Mouse (Mus musculus): Measurements from ENCODE around the gene Coro2a. TPM values are rescaled to one million over a fixed set of nuclear protein-coding genes. Genes with fewer than 3 reads are reported as not detected.

Coro2a gene
- polyA plus RNA-seq, 1 experiment: 0.33 TPM

- H3ac ChIP-seq (ENCODE audit: control insufficient read depth, insufficient read length, low read depth): no peak overlapping the region
- H3K36me3 ChIP-seq (ENCODE audit: control insufficient read depth, insufficient read depth): no peaks in the 10 kb centered on the region
- H3K27me3 ChIP-seq (ENCODE audit: control insufficient read depth, insufficient read depth, insufficient read length): peaks cover 8% of the 10 kb centered on the region
- TF ChIP-seq CTCF (IDR thresholded peaks at IDR 0.05; ENCODE audit: control insufficient read depth, insufficient read depth, insufficient read length): no peak
- TF ChIP-seq MYOD1 (IDR thresholded peaks at IDR 0.05; ENCODE audit: control insufficient read depth, insufficient read length, low read depth): no peak
- no peak for TF ChIP-seq MAX (IDR thresholded peaks at IDR 0.05)
- no peak for TF ChIP-seq FOSL1 (IDR thresholded peaks at IDR 0.05; ENCODE audit: insufficient read depth, low read length, poor library complexity, severe bottlenecking)
- TF ChIP-seq MYOG (IDR thresholded peaks at IDR 0.05; ENCODE audit: control insufficient read depth, extremely low read depth, insufficient read length): no peak
- no peak for TF ChIP-seq CEBPB (IDR thresholded peaks at IDR 0.05; ENCODE audit: low read depth)
- TF ChIP-seq USF1 (IDR thresholded peaks at IDR 0.05; ENCODE audit: low read depth): no peak
- no peaks in the 10 kb centered on the region for H3K79me3 ChIP-seq (ENCODE audit: low read depth)
- H3K79me2 ChIP-seq (ENCODE audit: control insufficient read depth, insufficient read depth): no peaks in the 10 kb centered on the region
- H3K4me3 ChIP-seq (ENCODE audit: insufficient read depth, poor library complexity, severe bottlenecking): no peak overlapping the region
Observed at GRCm38 (mm10) chr4:46529722-46530121, 72.3 kb downstream of the Coro2a start.

DNA sequence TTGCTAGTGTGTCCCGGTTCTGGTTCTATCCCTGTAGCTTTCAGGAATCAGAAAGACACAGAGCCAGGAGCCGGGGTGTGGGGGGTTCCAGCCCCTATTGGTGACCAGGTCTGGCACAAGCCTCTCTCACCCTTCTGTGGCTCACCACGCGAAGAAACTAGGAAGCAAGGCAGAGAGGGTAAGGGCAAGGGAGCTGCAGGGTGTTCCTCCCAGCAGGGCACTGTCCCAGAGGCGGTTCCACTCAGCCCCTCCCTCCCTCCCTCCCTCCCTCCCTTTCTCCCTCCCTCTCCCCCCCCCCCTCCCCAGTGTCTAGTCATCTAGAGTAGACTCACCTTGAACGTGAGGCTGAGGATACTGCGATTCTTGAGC is 74.5 kb downstream of the Coro2a start:
- Histone ChIP-seq H3K4me3 (ENCODE audit: insufficient read depth, poor library complexity, severe bottlenecking) (no peak overlapping the region), H3K36me3 (ENCODE audit: control insufficient read depth, insufficient read depth) (no peaks in the 10 kb centered on the region), H3K79me3 (ENCODE audit: low read depth) (no peaks in the 10 kb centered on the region), H3K79me2 (ENCODE audit: control insufficient read depth, insufficient read depth) (no peaks in the 10 kb centered on the region), H3K27me3 (ENCODE audit: control insufficient read depth, insufficient read depth, insufficient read length) (no peaks in the 10 kb centered on the region), H3ac (ENCODE audit: control insufficient read depth, insufficient read length, low read depth) (peak overlapping the region; percentile 54)
- no peak for TF ChIP-seq USF1 (IDR thresholded peaks at IDR 0.05; ENCODE audit: low read depth)
- TF ChIP-seq MAX (IDR thresholded peaks at IDR 0.05): no peak
- TF ChIP-seq CEBPB (IDR thresholded peaks at IDR 0.05; ENCODE audit: low read depth): no peak
- no peak for TF ChIP-seq MYOG (IDR thresholded peaks at IDR 0.05; ENCODE audit: control insufficient read depth, extremely low read depth, insufficient read length)
- no peak for TF ChIP-seq FOSL1 (IDR thresholded peaks at IDR 0.05; ENCODE audit: insufficient read depth, low read length, poor library complexity, severe bottlenecking)
- TF ChIP-seq CTCF (IDR thresholded peaks at IDR 0.05; ENCODE audit: control insufficient read depth, insufficient read depth, insufficient read length): no peak
- no peak for TF ChIP-seq MYOD1 (IDR thresholded peaks at IDR 0.05; ENCODE audit: control insufficient read depth, insufficient read length, low read depth)

DNA sequence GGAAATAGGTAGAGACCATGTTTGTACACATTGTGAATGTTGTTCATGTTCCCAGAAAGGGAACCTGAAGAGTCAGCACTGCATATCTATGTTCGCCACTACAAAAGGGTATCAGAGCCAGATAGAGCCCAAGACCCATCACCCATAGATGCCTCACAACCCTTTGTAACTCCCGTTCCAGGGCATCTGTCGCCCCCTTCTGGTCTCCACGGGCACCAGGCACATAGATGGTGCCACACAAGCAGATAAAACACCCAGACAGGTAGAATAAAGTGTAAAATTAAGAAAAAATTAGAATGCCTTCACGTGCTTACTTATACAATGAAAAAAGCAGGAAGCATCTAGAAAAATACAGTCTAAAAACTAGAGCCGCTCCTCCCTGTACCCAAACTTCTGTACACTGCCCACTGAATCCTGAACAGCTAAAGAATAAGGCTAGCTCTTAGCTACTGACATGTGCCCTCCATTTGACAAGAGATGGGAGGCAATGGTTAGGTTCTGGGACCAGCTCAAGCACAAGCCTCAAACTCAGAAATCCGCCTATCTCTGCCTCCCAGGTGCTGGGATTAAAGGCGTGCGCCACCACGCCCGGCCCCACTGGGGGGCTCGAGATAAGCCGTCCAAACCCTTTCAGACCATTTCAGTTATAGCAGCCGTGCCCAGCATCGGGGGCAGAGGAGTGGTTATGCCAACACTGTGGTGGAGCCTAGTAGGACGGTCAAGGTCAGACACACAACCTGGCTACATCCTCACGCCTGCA is 75.0 kb downstream of the Coro2a start:
- no peak for TF ChIP-seq FOSL1 (IDR thresholded peaks at IDR 0.05; ENCODE audit: insufficient read depth, low read length, poor library complexity, severe bottlenecking)
- TF ChIP-seq CEBPB (IDR thresholded peaks at IDR 0.05; ENCODE audit: low read depth): no peak
- no peak for TF ChIP-seq MAX (IDR thresholded peaks at IDR 0.05)
- peak; percentile 14 for TF ChIP-seq CTCF (IDR thresholded peaks at IDR 0.05; ENCODE audit: control insufficient read depth, insufficient read depth, insufficient read length)
- TF ChIP-seq MYOD1 (IDR thresholded peaks at IDR 0.05; ENCODE audit: control insufficient read depth, insufficient read length, low read depth): no peak
- TF ChIP-seq USF1 (IDR thresholded peaks at IDR 0.05; ENCODE audit: low read depth): no peak
- H3K27me3 ChIP-seq (ENCODE audit: control insufficient read depth, insufficient read depth, insufficient read length): no peaks in the 10 kb centered on the region
- no peak overlapping the region for H3K4me3 ChIP-seq (ENCODE audit: insufficient read depth, poor library complexity, severe bottlenecking)

DNA sequence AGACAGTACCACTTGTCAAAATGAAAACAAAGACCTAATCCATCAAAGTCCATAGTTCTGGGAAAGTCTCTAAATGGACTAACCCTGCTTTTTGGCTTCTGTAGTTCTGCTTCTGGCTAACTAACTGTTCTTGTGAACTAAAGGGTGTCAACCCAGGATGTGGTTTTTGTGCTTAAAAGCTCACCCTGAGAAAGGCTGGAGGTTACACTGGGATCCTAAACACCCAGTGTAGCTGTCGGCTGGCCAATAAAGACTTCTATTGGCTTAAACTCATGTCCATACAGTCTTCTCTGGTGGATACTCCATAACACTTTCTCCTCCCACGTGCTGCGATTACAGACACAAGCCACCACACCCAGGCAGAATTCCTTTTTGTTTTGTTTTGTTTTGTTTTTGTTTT is 75.8 kb downstream of the Coro2a start:
- no peak for TF ChIP-seq USF1 (IDR thresholded peaks at IDR 0.05; ENCODE audit: low read depth)
- TF ChIP-seq CTCF (IDR thresholded peaks at IDR 0.05; ENCODE audit: control insufficient read depth, insufficient read depth, insufficient read length): no peak
- TF ChIP-seq MYOD1 (IDR thresholded peaks at IDR 0.05; ENCODE audit: control insufficient read depth, insufficient read length, low read depth): no peak
- TF ChIP-seq FOSL1 (IDR thresholded peaks at IDR 0.05; ENCODE audit: insufficient read depth, low read length, poor library complexity, severe bottlenecking): no peak
- TF ChIP-seq MAX (IDR thresholded peaks at IDR 0.05): no peak
- no peak for TF ChIP-seq MYOG (IDR thresholded peaks at IDR 0.05; ENCODE audit: control insufficient read depth, extremely low read depth, insufficient read length)
- TF ChIP-seq CEBPB (IDR thresholded peaks at IDR 0.05; ENCODE audit: low read depth): no peak
- no peak overlapping the region for H3K4me3 ChIP-seq (ENCODE audit: insufficient read depth, poor library complexity, severe bottlenecking)
- no peaks in the 10 kb centered on the region for H3K36me3 ChIP-seq (ENCODE audit: control insufficient read depth, insufficient read depth)
- no peak overlapping the region for H3ac ChIP-seq (ENCODE audit: control insufficient read depth, insufficient read length, low read depth)
- H3K27me3 ChIP-seq (ENCODE audit: control insufficient read depth, insufficient read depth, insufficient read length): peaks cover 7% of the 10 kb centered on the region
- no peaks in the 10 kb centered on the region for H3K79me3 ChIP-seq (ENCODE audit: low read depth)
- no peaks in the 10 kb centered on the region for H3K79me2 ChIP-seq (ENCODE audit: control insufficient read depth, insufficient read depth)

More for the DNA sequence above, 75.0 kb downstream of the Coro2a start:
- Histone ChIP-seq H3K36me3 (ENCODE audit: control insufficient read depth, insufficient read depth) (no peaks in the 10 kb centered on the region), H3K79me3 (ENCODE audit: low read depth) (no peaks in the 10 kb centered on the region), H3K79me2 (ENCODE audit: control insufficient read depth, insufficient read depth) (no peaks in the 10 kb centered on the region), H3ac (ENCODE audit: control insufficient read depth, insufficient read length, low read depth) (peak overlapping the region; percentile 54)

- Histone ChIP-seq H3K27me3 (ENCODE audit: control insufficient read depth, insufficient read depth, insufficient read length) (peaks cover 21% of the 10 kb centered on the region), H3K4me3 (ENCODE audit: insufficient read depth, poor library complexity, severe bottlenecking) (no peak overlapping the region)
- no peak for TF ChIP-seq CTCF (IDR thresholded peaks at IDR 0.05; ENCODE audit: control insufficient read depth, insufficient read depth, insufficient read length)
- no peak for TF ChIP-seq CEBPB (IDR thresholded peaks at IDR 0.05; ENCODE audit: low read depth)
- TF ChIP-seq MYOD1 (IDR thresholded peaks at IDR 0.05; ENCODE audit: control insufficient read depth, insufficient read length, low read depth): no peak
- TF ChIP-seq MAX (IDR thresholded peaks at IDR 0.05): no peak
- TF ChIP-seq MYOG (IDR thresholded peaks at IDR 0.05; ENCODE audit: control insufficient read depth, extremely low read depth, insufficient read length): no peak
- no peak for TF ChIP-seq FOSL1 (IDR thresholded peaks at IDR 0.05; ENCODE audit: insufficient read depth, low read length, poor library complexity, severe bottlenecking)
- TF ChIP-seq USF1 (IDR thresholded peaks at IDR 0.05; ENCODE audit: low read depth): no peak
Observed at GRCm38 (mm10) chr4:46523324-46523723, 78.7 kb downstream of the Coro2a start.

More at GRCm38 (mm10) chr4:46523324-46523723, 78.7 kb downstream of the Coro2a start:
- no peak overlapping the region for H3ac ChIP-seq (ENCODE audit: control insufficient read depth, insufficient read length, low read depth)
- no peaks in the 10 kb centered on the region for H3K36me3 ChIP-seq (ENCODE audit: control insufficient read depth, insufficient read depth)
- no peaks in the 10 kb centered on the region for H3K79me3 ChIP-seq (ENCODE audit: low read depth)
- H3K79me2 ChIP-seq (ENCODE audit: control insufficient read depth, insufficient read depth): no peaks in the 10 kb centered on the region

Data from C2C12 (cell line).